Mouse (Mus musculus) heart, postnatal 0 days (tissue): ENCODE results near the gene Rerg.

Experiments used
- CTCF ChIP-seq: IDR thresholded peaks from 2 replicates; pipeline ENCODE4 v1.5.1; 2016; ENCODE audit warnings: antibody characterized with exemption, control low read depth, low read depth
- EP300 ChIP-seq: IDR thresholded peaks from 2 replicates; pipeline ENCODE4 v1.6.1; 2016; ENCODE audit warnings: antibody characterized with exemption, low read depth

GRCm38 (mm10) chr6:137063239-137063940 is 106.9 kb downstream of the Rerg start:
- TF ChIP-seq CTCF (no peak), EP300 (no peak)
